Mouse (Mus musculus) E14TG2a.4 (cell line): ENCODE measurements around the gene Brip1.

Experiments
- CTCF ChIP-seq: conservative IDR thresholded peaks from 2 replicates; pipeline ENCODE4 v1.5.1; 2014; ENCODE audit warnings: low read length
- NANOG ChIP-seq: IDR thresholded peaks from 2 replicates; pipeline ENCODE4 v1.6.1; 2014; ENCODE audit warnings: borderline replicate concordance, low read length, mixed read lengths
- POU5F1 ChIP-seq: IDR thresholded peaks from 2 replicates; pipeline ENCODE4 v1.6.1; 2014; ENCODE audit warnings: low read length, borderline replicate concordance

GRCm38 (mm10) chr11:86020033-86020432 is 181.0 kb downstream of the Brip1 start:
- no peak for TF ChIP-seq CTCF
- TF ChIP-seq POU5F1, result no peak
- TF ChIP-seq NANOG, result no peak
